ENCODE assay signal across 16 mouse cellular contexts in the genomic region with DNA sequence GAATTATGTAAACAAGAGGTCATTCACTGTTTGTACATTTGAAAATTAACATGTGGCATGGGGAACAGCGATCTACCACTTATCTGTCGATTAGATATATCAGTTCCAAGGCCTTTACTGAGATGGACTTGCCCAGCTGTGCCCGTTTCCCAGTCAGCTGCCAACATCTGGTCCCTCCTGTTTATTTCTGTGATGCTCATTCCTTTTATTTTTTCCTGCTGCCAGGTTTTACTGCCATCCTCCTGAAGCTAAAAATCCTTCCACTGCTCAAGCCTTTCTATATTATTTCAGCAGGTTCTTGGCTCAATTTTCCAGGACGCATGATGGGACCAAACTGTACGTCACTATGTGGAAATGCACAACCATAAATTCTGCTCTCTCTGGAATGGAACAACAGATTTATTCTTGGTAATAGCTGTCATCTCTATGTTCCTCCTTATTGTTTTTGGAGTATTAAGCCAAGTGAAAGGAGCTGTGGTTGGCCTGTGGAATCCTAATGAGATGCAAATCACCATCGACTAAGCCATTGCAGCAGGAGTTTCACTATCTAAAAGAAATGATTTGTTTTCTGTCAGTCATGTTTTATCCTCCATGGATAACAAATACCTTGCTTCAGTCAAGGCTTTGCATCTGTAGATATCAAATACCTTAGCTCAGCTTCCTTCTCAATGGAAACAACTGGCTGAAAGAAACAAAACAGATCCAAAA.
DNase-seq lines count a peak whose midpoint lies in the region; ATAC-seq lines count a peak whose summit lies in the region.
"Had no signal": no experiment of that assay in that cellular context is flagged by ENCODE, and none has a peak within 500 bp of the region (broad histone marks: within the 10 kb centered on the region; RNA-seq: fewer than 3 reads in every experiment).

No protein-coding gene starts in this region.

- 51% methylated on average over 6 of the region's 6 CpGs for WGBS in hindbrain, embryonic 13.5 days
- WGBS in hindbrain, embryonic 11.5 days = 81% methylated on average over 6 of the region's 6 CpGs
- 48% methylated on average over 6 of the region's 6 CpGs for WGBS in forebrain, embryonic 15.5 days
- 44% methylated on average over 6 of the region's 6 CpGs for WGBS in midbrain, embryonic 15.5 days

- peaks cover 19% of the 10 kb centered on the region for H3K4me1 ChIP-seq in hindbrain, embryonic 13.5 days (replicated peaks)
- H3K4me1 ChIP-seq in hindbrain, embryonic 11.5 days (replicated peaks; ENCODE audit: control insufficient read depth, insufficient read depth, low read length) = no peaks in the 10 kb centered on the region
- H3K4me1 ChIP-seq in forebrain, embryonic 15.5 days = peaks cover 20% of the 10 kb centered on the region
- H3K4me1 ChIP-seq in midbrain, embryonic 15.5 days = peaks cover 28% of the 10 kb centered on the region
- H3K4me1 ChIP-seq: intestine, embryonic 15.5 days; limb, embryonic 15.5 days; stomach, embryonic 15.5 days had no signal

- peak overlapping the region; percentile 45; the same call in 1 of the 2 replicates for H3K27ac ChIP-seq in hindbrain, embryonic 13.5 days
- no peak overlapping the region for H3K27ac ChIP-seq in hindbrain, embryonic 11.5 days (ENCODE audit: low read depth, low read length)
- peak overlapping the region; percentile 41; the same call in 1 of the 2 replicates for H3K27ac ChIP-seq in forebrain, embryonic 15.5 days (replicated peaks)
- H3K27ac ChIP-seq in midbrain, embryonic 15.5 days = peak overlapping the region; percentile 80
- H3K27ac ChIP-seq: intestine, embryonic 15.5 days; limb, embryonic 15.5 days; stomach, embryonic 15.5 days had no signal

- no peaks in the 10 kb centered on the region for H3K36me3 ChIP-seq in hindbrain, embryonic 13.5 days
- no peaks in the 10 kb centered on the region for H3K36me3 ChIP-seq in hindbrain, embryonic 11.5 days (ENCODE audit: control insufficient read depth, insufficient read depth, low read length)
- H3K36me3 ChIP-seq in forebrain, embryonic 15.5 days = no peaks in the 10 kb centered on the region
- no peaks in the 10 kb centered on the region for H3K36me3 ChIP-seq in midbrain, embryonic 15.5 days (replicated peaks)
- H3K36me3 ChIP-seq: G1E; intestine, embryonic 15.5 days; limb, embryonic 15.5 days; stomach, embryonic 15.5 days had no signal

- H3K4me2 ChIP-seq in hindbrain, embryonic 13.5 days = no peak overlapping the region
- no peak overlapping the region for H3K4me2 ChIP-seq in hindbrain, embryonic 11.5 days (replicated peaks; ENCODE audit: low read depth, low read length)
- H3K4me2 ChIP-seq in forebrain, embryonic 15.5 days (replicated peaks) = no peak overlapping the region; the same call in 1 of the 2 replicates
- no peak overlapping the region for H3K4me2 ChIP-seq in midbrain, embryonic 15.5 days
- H3K4me2 ChIP-seq: heart, embryonic 11.5 days; intestine, embryonic 15.5 days; limb, embryonic 15.5 days; stomach, embryonic 15.5 days had no signal

- no peaks in the 10 kb centered on the region for H3K27me3 ChIP-seq in hindbrain, embryonic 13.5 days
- no peaks in the 10 kb centered on the region for H3K27me3 ChIP-seq in hindbrain, embryonic 11.5 days (ENCODE audit: control insufficient read depth, insufficient read depth, low read length)
- no peaks in the 10 kb centered on the region for H3K27me3 ChIP-seq in forebrain, embryonic 15.5 days
- no peaks in the 10 kb centered on the region for H3K27me3 ChIP-seq in midbrain, embryonic 15.5 days (replicated peaks)
- H3K27me3 ChIP-seq: intestine, embryonic 15.5 days; limb, embryonic 15.5 days; stomach, embryonic 15.5 days had no signal

- 0 out of 2 replicates have a peak, but pooled peaks have one; percentile 52 for ATAC-seq in hindbrain, embryonic 13.5 days (ENCODE audit: low FRiP score)
- no peak for ATAC-seq in hindbrain, embryonic 11.5 days (ENCODE audit: low FRiP score)
- no peak for ATAC-seq in forebrain, embryonic 15.5 days (replicated peaks)
- ATAC-seq in midbrain, embryonic 15.5 days (replicated peaks) = peak; percentile 32; the same call in 1 of the 2 replicates
- ATAC-seq: intestine, embryonic 15.5 days had no signal

- H3K4me3 ChIP-seq in hindbrain, embryonic 13.5 days = no peak overlapping the region
- H3K4me3 ChIP-seq in hindbrain, embryonic 11.5 days (ENCODE audit: low read depth, low read length) = no peak overlapping the region
- no peak overlapping the region for H3K4me3 ChIP-seq in forebrain, embryonic 15.5 days
- no peak overlapping the region for H3K4me3 ChIP-seq in midbrain, embryonic 15.5 days
- H3K4me3 ChIP-seq: intestine, embryonic 15.5 days; limb, embryonic 15.5 days; stomach, embryonic 15.5 days had no signal

- H3K9ac ChIP-seq in hindbrain, embryonic 13.5 days = no peak overlapping the region
- H3K9ac ChIP-seq in hindbrain, embryonic 11.5 days (ENCODE audit: low read depth, low read length) = no peak overlapping the region
- no peak overlapping the region for H3K9ac ChIP-seq in forebrain, embryonic 15.5 days (replicated peaks)
- H3K9ac ChIP-seq in midbrain, embryonic 15.5 days = no peak overlapping the region
- H3K9ac ChIP-seq: intestine, embryonic 15.5 days; limb, embryonic 15.5 days; stomach, embryonic 15.5 days had no signal

- no peak for DNase-seq in hindbrain, embryonic 11.5 days (ENCODE audit: low spot score)
- peak; percentile 19 for DNase-seq in brain, adult 2 months (ENCODE audit: low read depth, low spot score)
- DNase-seq in adrenal gland, postnatal 25 days = no peak
- DNase-seq in heart, adult 11 months = no peak
- DNase-seq: cerebellum, postnatal 14 days; kidney, postnatal 14 days; layer of hippocampus, adult 9-11 months; lung, postnatal 14 days had no signal

- H3K9me3 ChIP-seq in hindbrain, embryonic 13.5 days = no peaks in the 10 kb centered on the region
- H3K9me3 ChIP-seq in hindbrain, embryonic 11.5 days (ENCODE audit: control insufficient read depth, low read length) = no peaks in the 10 kb centered on the region
- no peaks in the 10 kb centered on the region for H3K9me3 ChIP-seq in forebrain, embryonic 15.5 days
- no peaks in the 10 kb centered on the region for H3K9me3 ChIP-seq in midbrain, embryonic 15.5 days
- H3K9me3 ChIP-seq: G1E; intestine, embryonic 15.5 days; limb, embryonic 15.5 days; stomach, embryonic 15.5 days had no signal

Comparison
In these comparisons a context has a peak if more than half of its experiments do, and no peak if none do; other contexts are left out.
1. ATAC-seq: peak in hindbrain, embryonic 13.5 days (single experiment) and midbrain, embryonic 15.5 days (single experiment); none in hindbrain, embryonic 11.5 days (single experiment) and forebrain, embryonic 15.5 days (single experiment).